Mouse (Mus musculus): Measurements from ENCODE around the gene Saysd1. TPM values are rescaled to one million over a fixed set of nuclear protein-coding genes. Genes with fewer than 3 reads are reported as not detected.

Saysd1 gene
- polyA plus RNA-seq, 1 experiment from 2014 or later = 9.7 TPM

DNA sequence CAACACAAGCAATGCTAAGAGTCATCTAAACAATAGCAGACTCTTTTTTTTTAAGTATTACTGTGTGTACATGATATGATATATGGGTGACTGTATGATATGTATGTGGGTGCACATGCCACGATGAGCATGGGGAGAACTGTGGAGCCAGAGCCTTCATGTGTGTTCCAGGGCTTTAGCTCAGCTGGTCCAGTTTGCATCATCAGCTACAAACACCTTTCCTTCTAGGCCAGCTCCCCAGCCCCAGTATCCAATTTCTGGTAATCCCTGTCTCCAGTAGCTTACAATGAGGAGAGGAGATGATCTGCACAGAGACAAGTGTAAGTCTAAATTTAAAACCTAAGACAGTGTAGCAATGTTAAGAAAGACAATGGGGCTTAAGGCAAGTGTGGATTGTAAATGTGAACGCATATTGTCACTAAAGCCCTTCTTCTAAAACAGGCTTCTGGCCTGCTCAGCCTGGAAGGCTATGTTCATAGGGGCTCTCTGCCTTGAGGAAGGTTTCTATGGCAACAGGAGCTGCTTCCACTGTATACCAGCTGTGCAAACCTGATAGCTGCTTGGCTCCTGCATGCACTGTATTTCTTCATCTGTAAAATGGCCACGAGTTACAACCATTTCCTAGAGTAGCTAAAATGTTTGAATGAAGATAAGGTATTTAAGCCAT lies 90.4 kb downstream of the Saysd1 start:
- DNase-seq (ENCODE audit: low spot score) = no peak
- Histone ChIP-seq H3K9ac (ENCODE audit: low read length) (no peak overlapping the region), H3K9me3 (ENCODE audit: control insufficient read depth, low read length) (no peaks in the 10 kb centered on the region), H3K27me3 (ENCODE audit: control insufficient read depth, insufficient read depth, low read length) (no peaks in the 10 kb centered on the region), H3K4me2 (ENCODE audit: low read depth) (no peak overlapping the region), H3K27ac (ENCODE audit: low read depth, low read length) (no peak overlapping the region), H3K36me3 (ENCODE audit: control insufficient read depth, insufficient read depth, low read length) (no peaks in the 10 kb centered on the region), H3K4me1 (ENCODE audit: control insufficient read depth, insufficient read depth, low read length) (no peaks in the 10 kb centered on the region), H3K4me3 (ENCODE audit: low read depth, low read length) (no peak overlapping the region)
- 50% methylated on average over 3 of the region's 3 CpGs for WGBS
- ATAC-seq (ENCODE audit: insufficient read depth, low FRiP score, low TSS enrichment) = peak; percentile 68; the same call in 1 of the 2 replicates

DNA sequence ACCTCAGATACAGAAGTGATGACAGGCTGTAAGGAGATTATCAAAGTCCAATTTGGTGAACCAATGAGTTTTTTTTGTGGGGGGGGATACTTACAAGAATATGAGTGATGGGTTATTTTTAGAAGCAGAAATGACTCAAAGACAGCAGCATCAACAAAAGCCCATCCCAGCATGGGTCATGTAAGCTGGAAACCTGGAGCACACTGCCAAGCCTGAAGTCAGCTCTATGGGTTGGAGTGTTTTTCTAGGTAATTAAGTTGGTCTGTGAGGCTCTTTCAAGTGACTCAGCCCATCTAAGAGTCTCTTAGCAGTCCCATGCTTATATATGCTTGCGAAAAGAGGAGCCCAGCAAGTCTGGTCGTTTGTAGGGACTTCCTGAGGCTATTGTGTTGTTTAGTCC lies 91.0 kb downstream of the Saysd1 start:
- no peak overlapping the region for H3K27ac ChIP-seq (ENCODE audit: low read depth, low read length)
- H3K4me2 ChIP-seq (ENCODE audit: low read depth) = no peak overlapping the region
- DNase-seq (ENCODE audit: low spot score) = no peak
- no peaks in the 10 kb centered on the region for H3K36me3 ChIP-seq (ENCODE audit: control insufficient read depth, insufficient read depth, low read length)
- H3K4me1 ChIP-seq (ENCODE audit: control insufficient read depth, insufficient read depth, low read length) = no peaks in the 10 kb centered on the region
- ATAC-seq (ENCODE audit: insufficient read depth, low FRiP score, low TSS enrichment) = no peak
- no peaks in the 10 kb centered on the region for H3K9me3 ChIP-seq (ENCODE audit: control insufficient read depth, low read length)
- H3K9ac ChIP-seq (ENCODE audit: low read length) = no peak overlapping the region
- no peak overlapping the region for H3K4me3 ChIP-seq (ENCODE audit: low read depth, low read length)
- WGBS = 59% methylated on average over 2 of the region's 2 CpGs
- H3K27me3 ChIP-seq (ENCODE audit: control insufficient read depth, insufficient read depth, low read length) = no peaks in the 10 kb centered on the region

DNA sequence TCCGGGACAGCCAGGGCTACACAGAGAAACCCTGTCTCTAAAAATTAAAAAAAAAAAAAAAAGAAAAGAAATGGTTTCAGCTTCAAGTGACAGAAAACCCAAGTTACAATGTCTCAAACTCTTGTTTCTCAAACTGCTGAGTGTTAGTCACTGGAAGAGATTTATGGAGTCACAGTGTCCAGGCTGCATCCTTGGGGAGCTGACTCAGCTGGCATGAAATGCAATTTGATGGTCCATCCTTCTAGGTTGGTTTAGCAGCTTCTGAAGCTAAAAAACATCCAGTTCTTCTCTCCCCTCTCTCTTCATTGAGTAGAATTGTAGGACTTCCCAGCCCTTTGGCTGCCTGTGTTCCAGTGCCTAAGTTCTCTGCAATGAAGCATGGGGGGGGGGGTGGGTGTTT lies 94.3 kb downstream of the Saysd1 start:
- H3K9me3 ChIP-seq (ENCODE audit: control insufficient read depth, low read length) = no peaks in the 10 kb centered on the region
- no peaks in the 10 kb centered on the region for H3K4me1 ChIP-seq (ENCODE audit: control insufficient read depth, insufficient read depth, low read length)
- H3K9ac ChIP-seq (ENCODE audit: low read length) = no peak overlapping the region
- 93% methylated on average over 1 of the region's 1 CpGs for WGBS
- no peak for DNase-seq (ENCODE audit: low spot score)
- no peaks in the 10 kb centered on the region for H3K27me3 ChIP-seq (ENCODE audit: control insufficient read depth, insufficient read depth, low read length)
- H3K27ac ChIP-seq (ENCODE audit: low read depth, low read length) = no peak overlapping the region
- no peak overlapping the region for H3K4me2 ChIP-seq (ENCODE audit: low read depth)
- no peak overlapping the region for H3K4me3 ChIP-seq (ENCODE audit: low read depth, low read length)
- H3K36me3 ChIP-seq (ENCODE audit: control insufficient read depth, insufficient read depth, low read length) = no peaks in the 10 kb centered on the region
- no peak for ATAC-seq (ENCODE audit: insufficient read depth, low FRiP score, low TSS enrichment)

DNA sequence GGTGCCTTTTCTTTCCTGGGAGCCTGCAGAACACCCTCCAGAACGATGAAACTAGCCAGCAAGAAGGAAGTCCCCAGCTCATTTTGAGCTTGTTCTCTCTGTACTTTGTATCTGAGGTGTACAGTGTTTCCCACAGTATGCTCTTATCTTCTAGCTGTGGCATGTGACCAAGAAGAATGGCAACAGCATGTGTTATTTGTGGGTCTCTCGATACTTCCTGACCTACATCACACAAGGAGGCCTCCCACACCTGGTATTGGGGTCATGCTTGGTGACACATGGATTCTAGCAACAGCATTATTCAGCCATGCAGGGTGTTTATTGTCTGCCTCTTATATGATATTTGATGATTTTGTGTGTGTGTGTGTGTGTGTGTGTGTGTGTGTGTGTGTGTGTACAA lies 96.5 kb downstream of the Saysd1 start:
- Histone ChIP-seq H3K4me3 (ENCODE audit: low read depth, low read length) (no peak overlapping the region), H3K36me3 (ENCODE audit: control insufficient read depth, insufficient read depth, low read length) (no peaks in the 10 kb centered on the region), H3K4me2 (ENCODE audit: low read depth) (no peak overlapping the region), H3K9ac (ENCODE audit: low read length) (no peak overlapping the region), H3K27ac (ENCODE audit: low read depth, low read length) (no peak overlapping the region), H3K9me3 (ENCODE audit: control insufficient read depth, low read length) (no peaks in the 10 kb centered on the region), H3K27me3 (ENCODE audit: control insufficient read depth, insufficient read depth, low read length) (no peaks in the 10 kb centered on the region), H3K4me1 (ENCODE audit: control insufficient read depth, insufficient read depth, low read length) (no peaks in the 10 kb centered on the region)
- ATAC-seq (ENCODE audit: insufficient read depth, low FRiP score, low TSS enrichment) (no peak), DNase-seq (ENCODE audit: low spot score) (no peak)
- 79% methylated on average over 2 of the region's 2 CpGs for WGBS

DNA sequence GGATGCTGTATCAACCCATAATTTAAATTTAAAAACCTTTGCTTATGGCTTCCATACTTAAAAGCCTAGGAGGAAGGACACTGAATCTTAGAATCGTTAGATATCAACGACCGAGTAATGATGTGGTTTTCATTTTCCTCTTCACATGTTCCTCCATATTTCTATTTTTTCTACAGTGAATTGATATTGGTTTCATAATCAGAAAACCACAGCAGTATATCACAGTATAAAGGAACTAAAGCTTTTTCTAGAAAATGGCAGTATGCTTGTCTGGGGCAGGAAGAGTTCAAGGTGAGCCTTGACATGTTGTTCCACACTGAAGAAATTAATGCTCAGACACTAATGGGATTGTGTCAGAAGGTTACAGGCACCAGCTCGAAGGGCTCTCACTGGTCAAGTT lies 97.4 kb downstream of the Saysd1 start:
- H3K27ac ChIP-seq (ENCODE audit: low read depth, low read length) = no peak overlapping the region
- ATAC-seq (ENCODE audit: insufficient read depth, low FRiP score, low TSS enrichment) = no peak

DNA sequence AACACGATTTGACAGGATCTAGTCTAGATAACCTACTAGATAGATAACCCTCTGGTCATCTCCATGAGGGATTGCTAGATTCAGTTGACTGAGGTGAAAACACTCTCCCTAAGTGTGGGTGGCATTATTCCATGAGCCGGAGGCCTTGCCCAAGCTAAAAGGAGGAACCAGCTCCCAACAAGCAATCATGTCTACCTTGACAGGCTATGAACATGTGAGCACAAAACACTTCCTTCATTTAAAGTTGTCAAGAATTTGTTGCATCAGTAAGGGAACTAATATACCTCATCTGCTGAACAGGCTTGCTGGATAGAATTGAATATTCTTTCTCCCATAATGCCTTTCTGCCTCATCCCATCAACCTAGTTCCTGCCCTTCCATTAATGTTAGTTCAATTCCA lies 98.5 kb downstream of the Saysd1 start:
- 94% methylated on average over 2 of the region's 2 CpGs for WGBS
- Histone ChIP-seq H3K36me3 (ENCODE audit: control insufficient read depth, insufficient read depth, low read length) (no peaks in the 10 kb centered on the region), H3K4me1 (ENCODE audit: control insufficient read depth, insufficient read depth, low read length) (no peaks in the 10 kb centered on the region), H3K9ac (ENCODE audit: low read length) (no peak overlapping the region), H3K9me3 (ENCODE audit: control insufficient read depth, low read length) (no peaks in the 10 kb centered on the region), H3K27ac (ENCODE audit: low read depth, low read length) (no peak overlapping the region), H3K4me3 (ENCODE audit: low read depth, low read length) (no peak overlapping the region), H3K4me2 (ENCODE audit: low read depth) (no peak overlapping the region), H3K27me3 (ENCODE audit: control insufficient read depth, insufficient read depth, low read length) (no peaks in the 10 kb centered on the region)
- DNase-seq (ENCODE audit: low spot score) (no peak), ATAC-seq (ENCODE audit: insufficient read depth, low FRiP score, low TSS enrichment) (no peak)

More for the DNA sequence above, 97.4 kb downstream of the Saysd1 start:
- Histone ChIP-seq H3K9me3 (ENCODE audit: control insufficient read depth, low read length) (no peaks in the 10 kb centered on the region), H3K4me1 (ENCODE audit: control insufficient read depth, insufficient read depth, low read length) (no peaks in the 10 kb centered on the region), H3K4me2 (ENCODE audit: low read depth) (no peak overlapping the region), H3K36me3 (ENCODE audit: control insufficient read depth, insufficient read depth, low read length) (no peaks in the 10 kb centered on the region), H3K9ac (ENCODE audit: low read length) (no peak overlapping the region), H3K27me3 (ENCODE audit: control insufficient read depth, insufficient read depth, low read length) (no peaks in the 10 kb centered on the region), H3K4me3 (ENCODE audit: low read depth, low read length) (no peak overlapping the region)
- DNase-seq (ENCODE audit: low spot score) = no peak
- 90% methylated on average over 4 of the region's 4 CpGs for WGBS

DNA sequence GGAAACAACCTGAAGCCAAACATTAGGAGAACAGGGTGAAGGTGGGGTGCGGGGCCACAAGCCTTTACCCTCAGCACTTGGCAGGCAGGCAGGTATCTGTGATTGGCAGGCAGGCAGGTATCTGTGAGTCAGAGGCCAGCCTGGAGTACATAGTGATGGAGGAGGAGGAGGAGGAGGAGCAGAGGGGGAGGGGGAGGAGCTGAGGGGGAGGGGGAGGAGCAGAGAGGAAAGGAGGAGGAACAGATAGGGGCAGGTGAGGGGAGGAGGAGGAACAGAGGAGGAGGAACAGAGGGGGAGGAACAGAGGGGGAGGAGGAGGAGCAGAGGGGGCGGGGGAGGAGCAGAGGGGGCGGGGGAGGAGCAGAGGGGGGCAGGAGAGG lies 105.6 kb downstream of the Saysd1 start:
- H3K4me3 ChIP-seq (ENCODE audit: low read depth, low read length) = no peak overlapping the region

DNA sequence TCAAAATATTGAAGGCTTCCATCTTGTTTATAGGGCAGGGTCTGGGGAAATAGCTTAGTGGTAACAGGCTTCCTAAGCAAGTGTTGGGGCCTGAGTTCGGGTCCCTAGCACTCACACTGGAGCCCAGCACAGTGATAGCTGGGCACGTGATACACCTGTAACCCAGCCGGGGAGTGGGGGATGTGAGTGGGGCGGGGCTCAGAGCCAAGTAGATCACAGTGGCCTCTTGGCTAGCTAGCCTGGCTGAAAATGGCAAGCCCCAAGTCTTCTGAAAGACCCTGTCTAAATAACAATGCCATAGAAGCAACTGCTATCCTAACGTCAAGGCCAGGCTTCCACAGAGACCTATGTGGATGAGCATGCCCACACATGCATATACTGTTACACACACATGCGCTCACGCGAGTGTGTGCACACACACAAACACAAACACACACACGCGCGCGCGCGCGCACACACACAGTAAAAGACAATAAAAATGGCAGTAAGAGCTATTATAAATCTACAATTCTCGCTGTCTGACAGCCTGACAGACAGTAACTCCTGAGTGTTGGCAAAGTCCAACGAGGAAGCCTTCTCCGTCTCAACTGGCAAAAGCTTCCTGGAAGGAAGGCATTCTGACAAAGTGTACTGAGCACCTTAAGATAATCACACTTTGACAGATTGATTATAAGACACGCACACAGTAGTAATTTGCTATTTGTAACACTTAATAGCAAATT lies 106.2 kb downstream of the Saysd1 start:
- Histone ChIP-seq H3K9me3 (ENCODE audit: control insufficient read depth, low read length) (no peaks in the 10 kb centered on the region), H3K36me3 (ENCODE audit: control insufficient read depth, insufficient read depth, low read length) (no peaks in the 10 kb centered on the region), H3K27me3 (ENCODE audit: control insufficient read depth, insufficient read depth, low read length) (no peaks in the 10 kb centered on the region), H3K9ac (ENCODE audit: low read length) (no peak overlapping the region), H3K4me3 (ENCODE audit: low read depth, low read length) (no peak overlapping the region), H3K4me2 (ENCODE audit: low read depth) (no peak overlapping the region), H3K27ac (ENCODE audit: low read depth, low read length) (no peak overlapping the region), H3K4me1 (ENCODE audit: control insufficient read depth, insufficient read depth, low read length) (no peaks in the 10 kb centered on the region)
- 81% methylated on average over 19 of the region's 19 CpGs for WGBS
- DNase-seq (ENCODE audit: low spot score) (no peak), ATAC-seq (ENCODE audit: insufficient read depth, low FRiP score, low TSS enrichment) (no peak)

More for the DNA sequence above, 105.6 kb downstream of the Saysd1 start:
- no peak for DNase-seq (ENCODE audit: low spot score)
- H3K4me1 ChIP-seq (ENCODE audit: control insufficient read depth, insufficient read depth, low read length) = no peaks in the 10 kb centered on the region
- H3K4me2 ChIP-seq (ENCODE audit: low read depth) = no peak overlapping the region
- 50% methylated on average over 1 of the region's 3 CpGs for WGBS
- no peak overlapping the region for H3K27ac ChIP-seq (ENCODE audit: low read depth, low read length)
- ATAC-seq (ENCODE audit: insufficient read depth, low FRiP score, low TSS enrichment) = no peak
- no peaks in the 10 kb centered on the region for H3K27me3 ChIP-seq (ENCODE audit: control insufficient read depth, insufficient read depth, low read length)
- no peak overlapping the region for H3K9ac ChIP-seq (ENCODE audit: low read length)
- H3K9me3 ChIP-seq (ENCODE audit: control insufficient read depth, low read length) = no peaks in the 10 kb centered on the region
- no peaks in the 10 kb centered on the region for H3K36me3 ChIP-seq (ENCODE audit: control insufficient read depth, insufficient read depth, low read length)

DNA sequence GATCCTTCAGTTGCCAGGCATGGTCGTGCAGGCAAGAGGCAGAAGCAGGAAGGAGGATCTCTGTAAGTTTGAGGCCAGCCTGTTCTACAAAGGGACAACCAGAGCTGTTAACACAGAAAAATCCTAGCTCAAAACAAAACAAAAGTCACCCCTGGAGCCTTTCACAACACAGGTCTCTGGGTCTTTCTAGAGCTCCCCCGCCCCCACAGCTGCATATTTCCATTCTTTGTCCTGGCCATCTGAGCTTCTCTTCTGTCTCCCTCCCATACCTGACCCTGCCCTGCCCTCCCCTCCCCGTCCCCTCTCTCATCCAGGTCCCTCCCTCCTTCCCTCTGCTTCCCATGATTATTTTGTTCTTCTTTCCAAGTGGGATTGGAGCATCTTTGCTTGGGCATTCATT lies 108.7 kb downstream of the Saysd1 start:
- Histone ChIP-seq H3K4me2 (ENCODE audit: low read depth) (no peak overlapping the region), H3K27me3 (ENCODE audit: control insufficient read depth, insufficient read depth, low read length) (no peaks in the 10 kb centered on the region), H3K4me1 (ENCODE audit: control insufficient read depth, insufficient read depth, low read length) (no peaks in the 10 kb centered on the region), H3K4me3 (ENCODE audit: low read depth, low read length) (no peak overlapping the region), H3K27ac (ENCODE audit: low read depth, low read length) (no peak overlapping the region), H3K9me3 (ENCODE audit: control insufficient read depth, low read length) (no peaks in the 10 kb centered on the region), H3K36me3 (ENCODE audit: control insufficient read depth, insufficient read depth, low read length) (no peaks in the 10 kb centered on the region), H3K9ac (ENCODE audit: low read length) (no peak overlapping the region)
- DNase-seq (ENCODE audit: low spot score) = no peak
- ATAC-seq (ENCODE audit: insufficient read depth, low FRiP score, low TSS enrichment) = no peak
- WGBS = 25% methylated on average over 3 of the region's 3 CpGs

Data from neural tube, embryonic 11.5 days (tissue).